Mouse (Mus musculus) mammary gland, adult 2 months (tissue): Measurements from ENCODE around the gene Dlgap1. TPM values are rescaled to one million over a fixed set of nuclear protein-coding genes. Genes with fewer than 3 reads are reported as not detected.

Experiments used
- polyA plus RNA-seq: library from polyadenylated mRNA; depleted of rRNA; stranded (reverse); fragments of >200 nt; gene quantifications from 2 replicates; pipeline ENCODE4 v1.2.3, GENCODE M21; 2012; ENCODE audit warnings: low replicate concordance; rRNA removed

Dlgap1 gene
- polyA plus RNA-seq = 1.2 and 1.6 TPM in 2 replicates

GRCm38 (mm10) chr17:69969021-69969815 is at the start of gene Dlgap1:
Gene Dlgap1, plus strand, starts transcription at chr17:69969073.

GRCm38 (mm10) chr17:70853436-70853905 is 884.6 kb downstream of the Dlgap1 start, which contains the start of gene Tgif1:
Gene Tgif1, minus strand, starts transcription at chr17:70853546.

